7 mouse cellular contexts compared by ENCODE assay signal in genomic region chr5:28520800-28521707, GRCm38 (mm10). TPM values are rescaled to one million over a fixed set of nuclear protein-coding genes. Genes with fewer than 3 reads are reported as not detected.
DNase-seq lines count a peak whose midpoint lies in the region; ATAC-seq and TF ChIP-seq lines count a peak whose summit lies in the region.

No protein-coding gene starts in this region.

- H3K9me3 ChIP-seq in forebrain, postnatal 0 days (ENCODE audit: low read length): no peaks in the 10 kb centered on the region

- TF ChIP-seq CTCF in forebrain, postnatal 0 days (IDR thresholded peaks at IDR 0.05; ENCODE audit: low read depth): no peak

- intact Hi-C loops in heart, postnatal 25 days (cut with DNase I): no loop called here

- no peak overlapping the region for H3K4me2 ChIP-seq in forebrain, postnatal 0 days (ENCODE audit: low read depth)

- H3K4me3 ChIP-seq in forebrain, postnatal 0 days (ENCODE audit: low read depth, low read length): no peak overlapping the region

- ATAC-seq in forebrain, postnatal 0 days: peak; percentile 85
- ATAC-seq in megakaryocyte, adult 5-6 weeks (ENCODE audit: poor library complexity, severe bottlenecking): no peak

- WGBS in forebrain, postnatal 0 days: 18% methylated on average over 9 of the region's 9 CpGs

- H3K27ac ChIP-seq in forebrain, postnatal 0 days (ENCODE audit: low read depth, low read length): peak overlapping the region; percentile 64; the same call in 1 of the 2 replicates

- H3K36me3 ChIP-seq in forebrain, postnatal 0 days (ENCODE audit: insufficient read depth): no peaks in the 10 kb centered on the region

- peak; percentile 27 for DNase-seq in MN1 (ENCODE audit: low spot score)
- DNase-seq in adrenal gland, adult 18-20 months (ENCODE audit: low spot score in 2 of 2): peak; percentile 32 to 59
- peak; percentile 64 for DNase-seq in forebrain, postnatal 0 days
- peak; percentile 6 for DNase-seq in heart, postnatal 25 days (ENCODE audit: low spot score)
- peak; percentile 9 to 14 for DNase-seq in left cerebral cortex, adult 8-10 months (ENCODE audit: low spot score in 2 of 2)
- DNase-seq in right cerebral cortex, postnatal 4 days: peak; percentile 75

- H3K27me3 ChIP-seq in forebrain, postnatal 0 days (ENCODE audit: insufficient read depth, low read length): no peaks in the 10 kb centered on the region

- 0 out of 2 replicates have a peak, but pooled peaks cover 10% of the 10 kb centered on the region for H3K4me1 ChIP-seq in forebrain, postnatal 0 days (ENCODE audit: insufficient read depth)

- no peak overlapping the region for H3K9ac ChIP-seq in forebrain, postnatal 0 days

RNA-seq across cellular contexts. Expression of gene Shh, which starts 54.0 kb away (rescaled TPM):
- 10 to 100 TPM; 10.1 to 13.2 TPM for total RNA-seq in adrenal gland, adult 18-20 months (2021)
- total RNA-seq in forebrain, postnatal 0 days (2014; rRNA removed): 1.7 and 3.0 TPM in 2 replicates
- polyA plus RNA-seq in forebrain, postnatal 0 days (2015; fragmentation: Nextera tagmentation; extraction: Ambion mirVana): 0.33 and 0.65 TPM in 2 replicates
- not detected for total RNA-seq in heart, postnatal 25 days (2021)
- total RNA-seq in left cerebral cortex, adult 8-10 months (2022): 1 to 10 TPM; 2.9 to 4.3 (median 3.3) TPM
- not detected in 2 replicates for total RNA-seq in megakaryocyte, adult 5-6 weeks (2015)
- total RNA-seq in megakaryocyte, adult 5-6 weeks (2017): not detected in 2 replicates

Comparison
In these comparisons a context has a peak if more than half of its experiments do, and no peak if none do; other contexts are left out.
1. DNase-seq: peak in every context shown above with its lines; median percentile 75 in right cerebral cortex, postnatal 4 days; 64 in forebrain, postnatal 0 days; 46 in adrenal gland, adult 18-20 months; 27 in MN1; 12 in left cerebral cortex, adult 8-10 months; 6 in heart, postnatal 25 days.